Mouse (Mus musculus) Patski (cell line): ENCODE measurements around the gene Hcrt. TPM values are rescaled to one million over a fixed set of nuclear protein-coding genes. Genes with fewer than 3 reads are reported as not detected.
A peak's percentile ranks its signal among the peaks of the same experiment; 100 is the strongest.

Experiments used
- ATAC-seq: fragments of 100-300 bp; one replicate; pipeline ENCODE4 v1.8.0; 2021
- CTCF ChIA-PET: fragments of 350-600 bp; sonication (Branson Sonifier 250); formaldehyde crosslinking; loops from one replicate; lab custom pipeline; 2022; ENCODE audit warnings: inconsistent platforms; lab: Charles Lee
- POLR2A ChIA-PET: fragments of 350-600 bp; sonication (Branson Sonifier 250); formaldehyde crosslinking; loops from one replicate; lab custom pipeline; 2022; ENCODE audit warnings: antibody characterized with exemption, inconsistent platforms; lab: Charles Lee
- DNase-seq: peaks from one replicate; pipeline ENCODE4 v3.0.0-alpha.2; 2011; ENCODE audit warnings: low read depth, low spot score
- H3K27me3 ChIP-seq: fragments of 371-371 bp; one replicate; pipeline ENCODE4 v1.5.1; 2021
- CTCF ChIP-seq: fragments of 100-300 bp; IDR thresholded peaks from one replicate; pipeline ENCODE4 v1.5.1; 2021
- in situ Hi-C: fragments of 300-500 bp; cut with MboI; formaldehyde crosslinking; loops from 3 replicates; pipeline ENCODE4 v1.11.1; 2018; ENCODE audit warnings: low pct_unique_long_range_greater_than_20kb, mixed read lengths
- polyA plus RNA-seq: library from polyadenylated mRNA; unstranded; gene quantifications from one replicate; pipeline ENCODE4 v1.2.3, GENCODE M21; 2021

The Hcrt gene
- polyA plus RNA-seq, 1 experiment from 2014 or later: not detected

DNA sequence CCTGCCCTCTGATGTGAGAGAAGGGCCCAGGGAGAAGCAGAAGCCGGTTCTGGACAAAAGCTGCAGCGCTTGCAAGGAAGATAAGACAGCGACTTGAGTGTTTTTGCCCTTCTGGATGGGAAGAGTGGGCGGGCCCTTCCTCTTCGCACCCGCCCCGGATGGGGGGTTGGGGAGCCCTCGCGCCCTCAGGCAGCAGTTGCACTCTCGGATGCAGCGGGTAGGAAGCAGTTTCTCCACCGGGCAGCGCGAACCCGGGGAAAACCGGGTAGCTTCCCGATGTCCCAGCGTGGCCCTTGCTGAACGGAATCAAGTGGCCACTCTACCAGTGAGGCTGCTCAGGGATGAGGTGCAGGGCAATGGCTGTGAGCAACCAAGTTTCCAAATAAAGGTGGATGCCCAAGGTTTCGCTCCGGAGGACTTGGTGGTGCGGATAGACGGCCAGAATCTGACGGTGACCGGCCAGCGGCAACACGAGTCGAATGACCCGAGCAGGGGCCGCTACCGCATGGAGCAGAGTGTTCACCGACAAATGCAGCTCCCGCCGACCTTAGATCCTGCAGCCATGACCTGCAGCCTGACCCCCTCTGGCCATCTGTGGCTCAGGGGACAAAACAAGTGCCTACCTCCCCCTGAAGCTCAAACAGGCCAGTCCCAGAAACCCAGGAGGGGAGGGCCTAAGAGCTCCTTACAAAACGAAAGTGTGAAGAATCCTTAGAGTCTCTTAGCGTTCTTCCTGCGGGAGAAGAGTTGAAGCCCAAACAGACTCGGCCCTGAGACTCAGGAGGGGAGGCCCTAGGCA lies 48.8 kb downstream of the Hcrt start, which contains the start of gene Hspb9:
TSS of gene Hspb9 (plus strand) at position 116 of the 799 bp plus-strand sequence.
- POLR2A ChIA-PET: interaction anchor here (0.6 kb wide), 2 partner anchors 28 to 248 kb away, joined by 3 to 8 read pairs; no protein-coding TSS in a partner anchor
- no peak for DNase-seq
- no peak for ATAC-seq
- CTCF ChIA-PET: interaction anchor here (0.9 to 1.7 kb wide), 7 partner anchors 9 to 243 kb away, joined by 3 to 6 read pairs (median 4); partner anchors contain the start of gene Dhx58
- no peak for TF ChIP-seq CTCF
- in situ Hi-C loops: loop anchor here (10.0 kb wide), 1 partner anchor 241 kb away; no protein-coding TSS in a partner anchor
- no peaks in the 10 kb centered on the region for H3K27me3 ChIP-seq

DNA sequence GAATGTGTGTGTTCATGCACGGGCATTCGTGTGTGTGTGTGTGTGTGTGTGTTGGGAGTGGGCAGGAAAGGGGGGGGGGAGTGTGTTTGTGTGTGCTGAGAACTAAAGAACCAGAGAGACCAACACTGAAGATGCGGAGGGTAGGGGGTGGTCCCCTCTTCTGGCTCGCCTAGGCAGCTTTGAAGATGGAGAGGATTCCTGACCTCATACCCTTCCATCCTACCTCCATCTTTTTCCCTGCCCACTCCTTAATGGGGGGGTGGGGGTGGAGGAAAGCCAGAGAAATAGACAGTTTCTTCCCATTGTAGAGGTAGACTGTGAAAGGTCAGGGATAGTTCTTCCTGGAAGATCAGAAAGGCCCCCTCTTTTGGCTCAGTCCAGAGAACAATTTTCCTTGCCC lies 49.6 kb downstream of the Hcrt start:
- no peaks in the 10 kb centered on the region for H3K27me3 ChIP-seq
- in situ Hi-C loops: loop anchor here (10.0 kb wide), 1 partner anchor 242 kb away; no protein-coding TSS in a partner anchor
- ATAC-seq: no peak
- no peak for DNase-seq
- no peak for TF ChIP-seq CTCF
- ChIA-PET POLR2A (no interaction called here), CTCF (interaction anchor here (1.0 to 1.7 kb wide), 3 partner anchors 11 to 244 kb away, joined by 3 to 6 read pairs (median 5); no protein-coding TSS in a partner anchor)

DNA sequence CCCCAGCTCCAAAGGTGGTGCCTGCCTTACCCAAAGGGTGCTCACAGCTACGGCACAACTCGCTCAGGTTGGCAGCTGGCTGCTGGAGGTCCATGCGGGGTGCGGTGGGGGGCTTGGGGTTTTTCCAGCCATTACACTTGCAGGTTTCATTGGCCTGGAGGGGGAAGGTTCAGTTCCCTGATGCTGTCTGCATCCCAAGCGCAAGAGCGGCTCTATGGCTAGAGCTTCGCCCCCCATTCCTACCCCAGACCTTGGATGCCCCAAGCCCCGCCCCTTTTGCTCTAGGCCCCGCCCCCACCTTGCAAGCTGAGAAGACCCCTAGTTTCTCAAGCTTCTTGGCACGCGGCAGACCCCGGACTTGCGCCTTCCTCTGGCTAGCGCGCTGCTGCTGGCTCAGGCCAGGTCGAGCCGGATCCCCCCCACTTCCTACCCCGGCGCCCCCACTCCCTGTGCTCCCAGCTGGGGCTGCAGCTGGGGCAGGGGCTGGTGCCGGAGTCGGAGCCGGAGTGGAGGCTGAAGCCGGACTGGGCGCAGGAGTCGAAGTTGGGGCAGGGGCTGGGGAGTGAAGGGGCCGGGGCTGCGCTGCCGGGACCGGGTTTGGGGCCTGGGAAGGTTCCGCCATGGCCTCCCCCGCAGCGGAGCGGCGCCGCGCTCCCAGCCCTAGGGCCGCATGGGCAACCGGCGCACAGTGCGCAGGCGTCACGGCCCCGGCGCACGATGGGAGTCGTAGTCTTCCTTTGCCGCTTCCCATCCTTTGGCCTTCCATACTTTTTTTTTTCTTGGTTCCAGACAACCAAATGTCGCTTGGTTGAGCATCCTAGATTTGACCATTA lies 50.7 kb downstream of the Hcrt start, which contains the start of gene Kat2a:
TSS of gene Kat2a (minus strand) at position 683 of the 833 bp plus-strand sequence.
- ATAC-seq (peak; percentile 66), DNase-seq (peak; percentile 47)
- in situ Hi-C loops: loop anchor here (10.0 kb wide), 1 partner anchor 243 kb away; no protein-coding TSS in a partner anchor
- no peak for TF ChIP-seq CTCF
- no peaks in the 10 kb centered on the region for H3K27me3 ChIP-seq
- POLR2A ChIA-PET: interaction anchor here (0.6 to 1.5 kb wide), 5 partner anchors 8 to 149 kb away, joined by 3 to 6 read pairs (median 4); partner anchors contain the start of gene Dhx58
- CTCF ChIA-PET: interaction anchor here (1.0 to 1.7 kb wide), 2 partner anchors 9 to 245 kb away, joined by 3 to 5 read pairs; no protein-coding TSS in a partner anchor

Other genes starting within 250 kb of the Hcrt start
- 162 TPM for gene Acly, start 234.9 kb downstream of the Hcrt start, polyA plus RNA-seq
- gene Ttc25, start 217.3 kb downstream of the Hcrt start, polyA plus RNA-seq: 2.2 TPM
- gene Cnp, start 188.0 kb downstream of the Hcrt start, polyA plus RNA-seq: 17.9 TPM
- gene Nkiras2, start 143.7 kb downstream of the Hcrt start, polyA plus RNA-seq: 36.5 TPM
- gene Dnajc7, start 142.8 kb downstream of the Hcrt start, polyA plus RNA-seq: 268 TPM
- gene Zfp385c, start 70.5 kb downstream of the Hcrt start, polyA plus RNA-seq: not detected
- gene Dhx58, start 58.7 kb downstream of the Hcrt start, polyA plus RNA-seq: 1.5 TPM
- gene Kat2a, start 50.5 kb downstream of the Hcrt start, polyA plus RNA-seq: 55.3 TPM
- 0.49 TPM for gene Hspb9, start 49.1 kb downstream of the Hcrt start, polyA plus RNA-seq
- 194 TPM for gene Rab5c, start 24.7 kb downstream of the Hcrt start, polyA plus RNA-seq
- gene Kcnh4, start 3.0 kb downstream of the Hcrt start, polyA plus RNA-seq: 0.01 TPM
- 24.7 TPM for gene Ghdc, start 8.0 kb upstream of the Hcrt start, polyA plus RNA-seq
- 26.8 TPM for gene Stat5b, start 87.8 kb upstream of the Hcrt start, polyA plus RNA-seq
- 14.4 TPM for gene Stat5a, start 96.4 kb upstream of the Hcrt start, polyA plus RNA-seq
- 152 TPM for gene Stat3, start 176.6 kb upstream of the Hcrt start, polyA plus RNA-seq
- 211 TPM for gene Cavin1, start 208.0 kb upstream of the Hcrt start, polyA plus RNA-seq
- gene Atp6v0a1, start 246.5 kb upstream of the Hcrt start, polyA plus RNA-seq: 141 TPM